Mouse (Mus musculus) MEL (cell line): Measurements from ENCODE around the gene Axin2.

Experiments used
- CTCF ChIP-seq, 3 experiments: IDR thresholded peaks in 2 of 3; conservative IDR thresholded peaks in 1 of 3; 2 replicates each; pipeline ENCODE4 v1.5.1; 2011 to 2012; ENCODE audit warnings: low read length in 3 of 3, low read depth in 2 of 3, mild to moderate bottlenecking in 2 of 3, improper control_type of control experiment in 1 of 3, inconsistent platforms in 1 of 3, mixed read lengths in 1 of 3, moderate library complexity in 1 of 3; ENCODE audit not compliant: control insufficient read depth in 1 of 3, insufficient read depth in 1 of 3, poor library complexity in 1 of 3, severe bottlenecking in 1 of 3
- KAT2A ChIP-seq: conservative IDR thresholded peaks from 2 replicates; pipeline ENCODE4 v1.6.1; 2012; ENCODE audit warnings: low read depth, low read length, improper control_type of control experiment, inconsistent platforms
- MEF2A ChIP-seq: IDR thresholded peaks from 2 replicates; pipeline ENCODE4 v1.6.1; 2014; ENCODE audit warnings: low read depth, mild to moderate bottlenecking, inconsistent platforms, low read length, improper control_type of control experiment; ENCODE audit not compliant: poor library complexity, insufficient replicate concordance, severe bottlenecking; ENCODE audit errors: extremely low read depth
- POLR2A ChIP-seq, 2 experiments: IDR thresholded peaks; 2 replicates each; pipeline ENCODE4 v1.6.1; 2011 to 2012; ENCODE audit warnings: low read length in 2 of 2, mild to moderate bottlenecking in 2 of 2, control low read depth in 1 of 2, improper control_type of control experiment in 1 of 2, low read depth in 1 of 2, moderate library complexity in 1 of 2; ENCODE audit not compliant: control insufficient read depth in 1 of 2, insufficient read depth in 1 of 2, poor library complexity in 1 of 2

DNA sequence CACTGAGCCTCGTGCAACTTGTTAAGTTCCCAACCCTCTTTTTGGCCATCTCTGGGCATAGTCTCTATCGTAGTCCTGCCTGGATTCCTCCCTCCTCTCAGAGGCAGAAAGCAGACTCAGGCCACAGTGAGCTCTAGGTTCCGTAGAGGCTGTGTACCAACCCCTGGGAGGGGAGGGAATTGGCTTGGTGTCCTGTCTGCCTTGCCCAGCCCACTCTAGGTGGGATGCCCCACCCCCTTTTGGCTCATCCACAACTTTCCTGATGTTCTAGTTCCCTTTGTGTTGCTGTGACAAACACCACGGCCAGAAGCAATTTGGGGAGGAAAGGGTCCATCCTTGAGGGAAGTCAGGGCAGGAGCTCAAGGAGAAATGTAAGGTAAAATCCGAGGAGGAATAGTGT, 39.0 kb downstream of the Axin2 start:
- TF ChIP-seq CTCF (IDR thresholded peaks at IDR 0.05 in 2 of 3, conservative IDR thresholded peaks at IDR 0.05 in 1 of 3; ENCODE audit: control insufficient read depth in 1 of 3, insufficient read depth in 1 of 3, low read depth in 2 of 3, low read length in 3 of 3, poor library complexity in 1 of 3, severe bottlenecking in 1 of 3) (no peak), POLR2A (IDR thresholded peaks at IDR 0.05; ENCODE audit: control insufficient read depth in 1 of 2, insufficient read depth in 1 of 2, low read depth in 1 of 2, low read length in 2 of 2, poor library complexity in 1 of 2) (no peak), KAT2A (no peak), MEF2A (no peak)
